Mouse (Mus musculus) heart, postnatal 25 days (tissue): ENCODE measurements around the gene Majin. TPM values are rescaled to one million over a fixed set of nuclear protein-coding genes. Genes with fewer than 3 reads are reported as not detected.

ENCODE experiments used
- DNase-seq: peaks from one replicate; pipeline ENCODE4 v3.0.0; 2022; ENCODE audit warnings: low spot score
- intact Hi-C: fragments of 180-260 bp; cut with DNase I; formaldehyde crosslinking; loops from one replicate; pipeline ENCODE4 v1.15.1; 2025
- total RNA-seq, 2 experiments: library from RNA; stranded (reverse); gene quantifications; 2 replicates each; pipeline ENCODE4 v1.2.3; 2021

Gene Majin
- not detected for total RNA-seq

- intact Hi-C loops, result no loop called here
Measured at GRCm38 (mm10) chr19:6184131-6184530, at the start of gene Majin. Gene Majin, plus strand, starts transcription at chr19:6184388.

GRCm38 (mm10) chr19:6136397-6136796 lies 47.8 kb upstream of the Majin start:
- intact Hi-C loops, result no loop called here
- no peak for DNase-seq

More at GRCm38 (mm10) chr19:6184131-6184530, at the start of gene Majin:
- DNase-seq, result no peak

GRCm38 (mm10) chr19:6139701-6140100 lies 44.5 kb upstream of the Majin start:
- no peak for DNase-seq
- intact Hi-C loops, result loop anchor here (5.0 kb wide), 1 partner anchor 98 kb away; the partner anchor contains the start of gene Ppp2r5b

GRCm38 (mm10) chr19:6140374-6140677 lies 43.9 kb upstream of the Majin start:
- DNase-seq, result no peak
- intact Hi-C loops, result loop anchor here (5.0 kb wide), 1 partner anchor 97 kb away; the partner anchor contains the start of gene Ppp2r5b

- peak; percentile 83 for DNase-seq
- intact Hi-C loops, result loop anchor here (5.0 kb wide), 1 partner anchor 96 kb away; the partner anchor contains the start of gene Ppp2r5b
Measured at GRCm38 (mm10) chr19:6140678-6141393, 43.4 kb upstream of the Majin start, which contains the start of gene Batf2. Gene Batf2, plus strand, starts transcription at chr19:6140983.

- intact Hi-C loops, result loop anchor here (5.0 kb wide), 1 partner anchor 96 kb away; the partner anchor contains the start of gene Ppp2r5b
- peak; percentile 26 for DNase-seq
Measured at GRCm38 (mm10) chr19:6141394-6141749, 42.8 kb upstream of the Majin start, which contains the start of gene Arl2. Gene Arl2, minus strand, starts transcription at chr19:6141548.

- DNase-seq, result no peak
- intact Hi-C loops, result loop anchor here (5.0 kb wide), 1 partner anchor 92 kb away; the partner anchor contains the start of gene Ppp2r5b
Measured at GRCm38 (mm10) chr19:6144842-6145241, 39.3 kb upstream of the Majin start.

- intact Hi-C loops, result no loop called here
- DNase-seq, result no peak
Measured at GRCm38 (mm10) chr19:6155174-6155573, 29.0 kb upstream of the Majin start.

- DNase-seq, result no peak
Measured at GRCm38 (mm10) chr19:6156372-6156771, 27.8 kb upstream of the Majin start.

GRCm38 (mm10) chr19:6157220-6157619 lies 27.0 kb upstream of the Majin start:
- no peak for DNase-seq
- intact Hi-C loops, result no loop called here

More at GRCm38 (mm10) chr19:6156372-6156771, 27.8 kb upstream of the Majin start:
- intact Hi-C loops, result no loop called here

- DNase-seq, result peak; percentile 14
- intact Hi-C loops, result no loop called here
Measured at GRCm38 (mm10) chr19:6163872-6164547, 20.2 kb upstream of the Majin start.

- intact Hi-C loops, result no loop called here
- DNase-seq, result no peak
Measured at GRCm38 (mm10) chr19:6166750-6167149, 17.4 kb upstream of the Majin start.

GRCm38 (mm10) chr19:6171215-6171614 lies 13.0 kb upstream of the Majin start:
- intact Hi-C loops, result no loop called here
- DNase-seq, result no peak

GRCm38 (mm10) chr19:6174771-6175170 lies 9.4 kb upstream of the Majin start:
- intact Hi-C loops, result no loop called here
- DNase-seq, result no peak

- DNase-seq, result no peak
- intact Hi-C loops, result no loop called here
Measured at GRCm38 (mm10) chr19:6178775-6179174, 5.4 kb upstream of the Majin start.

- DNase-seq, result no peak
- intact Hi-C loops, result no loop called here
Measured at GRCm38 (mm10) chr19:6181629-6182028, 2.6 kb upstream of the Majin start.

- intact Hi-C loops, result no loop called here
- DNase-seq, result no peak
Measured at GRCm38 (mm10) chr19:6182534-6182933, 1.7 kb upstream of the Majin start.

GRCm38 (mm10) chr19:6204265-6204664 lies 20.1 kb downstream of the Majin start:
- intact Hi-C loops, result no loop called here

GRCm38 (mm10) chr19:6206716-6207115 lies 22.5 kb downstream of the Majin start:
- DNase-seq, result no peak
- intact Hi-C loops, result no loop called here

More at GRCm38 (mm10) chr19:6204265-6204664, 20.1 kb downstream of the Majin start:
- no peak for DNase-seq

GRCm38 (mm10) chr19:6216046-6216705 lies 32.0 kb downstream of the Majin start:
- DNase-seq, result no peak
- intact Hi-C loops, result no loop called here

GRCm38 (mm10) chr19:6218606-6219005 lies 34.4 kb downstream of the Majin start:
- intact Hi-C loops, result no loop called here
- no peak for DNase-seq
